Mouse (Mus musculus): ENCODE results near the gene Twf2. TPM values are rescaled to one million over a fixed set of nuclear protein-coding genes. Genes with fewer than 3 reads are reported as not detected.

Gene Twf2
- polyA plus RNA-seq, 1 experiment = 54.7 TPM

DNA sequence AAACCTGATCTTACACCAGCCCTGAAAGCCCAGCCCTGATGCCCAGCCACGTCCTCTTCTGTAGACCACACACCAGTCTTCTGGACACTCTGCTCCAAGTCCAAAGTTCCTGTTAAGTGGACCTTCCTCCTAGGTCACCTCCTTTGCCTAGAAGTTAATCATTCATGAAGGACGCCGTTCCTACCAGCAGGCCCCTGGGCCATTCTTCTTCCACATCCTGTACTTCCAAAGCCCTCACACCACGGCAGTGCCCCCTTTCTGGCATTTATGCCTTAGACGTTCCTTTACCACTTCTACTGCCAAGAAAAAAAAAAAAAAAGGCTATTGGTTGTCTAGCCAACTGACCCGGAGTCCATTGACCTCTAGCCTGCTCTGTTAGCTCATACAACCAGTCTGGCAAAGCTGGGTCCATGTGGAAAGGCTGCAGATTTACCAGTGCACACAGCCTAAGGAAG, 44.8 kb upstream of the Twf2 start, which contains the start of gene Glyctk:
Glyctk (minus strand) TSS at position 102 of the 455 bp plus-strand sequence.
- no peak within 1 kb of the TSS for H3ac ChIP-seq (ENCODE audit: control insufficient read depth, insufficient read length, low read depth)
- peaks cover 8% of the 10 kb centered on the region for H3K27me3 ChIP-seq (ENCODE audit: control insufficient read depth, insufficient read depth, insufficient read length)
- no peaks in the 10 kb centered on the region for H3K79me3 ChIP-seq (ENCODE audit: low read depth)
- H3K36me3 ChIP-seq (ENCODE audit: control insufficient read depth, insufficient read depth) = no peaks in the 10 kb centered on the region
- no peak within 1 kb of the TSS for H3K4me3 ChIP-seq (ENCODE audit: insufficient read depth, poor library complexity, severe bottlenecking)
- H3K79me2 ChIP-seq (ENCODE audit: control insufficient read depth, insufficient read depth) = no peaks in the 10 kb centered on the region
- TF ChIP-seq MYOD1 (IDR thresholded peaks at IDR 0.05; ENCODE audit: control insufficient read depth, insufficient read length, low read depth) (no peak), FOSL1 (IDR thresholded peaks at IDR 0.05; ENCODE audit: insufficient read depth, low read length, poor library complexity, severe bottlenecking) (no peak), CEBPB (IDR thresholded peaks at IDR 0.05; ENCODE audit: low read depth) (no peak), CTCF (IDR thresholded peaks at IDR 0.05; ENCODE audit: control insufficient read depth, insufficient read depth, insufficient read length) (no peak), USF1 (IDR thresholded peaks at IDR 0.05; ENCODE audit: low read depth) (no peak), MAX (IDR thresholded peaks at IDR 0.05) (no peak), MYOG (IDR thresholded peaks at IDR 0.05; ENCODE audit: control insufficient read depth, extremely low read depth, insufficient read length) (no peak)

DNA sequence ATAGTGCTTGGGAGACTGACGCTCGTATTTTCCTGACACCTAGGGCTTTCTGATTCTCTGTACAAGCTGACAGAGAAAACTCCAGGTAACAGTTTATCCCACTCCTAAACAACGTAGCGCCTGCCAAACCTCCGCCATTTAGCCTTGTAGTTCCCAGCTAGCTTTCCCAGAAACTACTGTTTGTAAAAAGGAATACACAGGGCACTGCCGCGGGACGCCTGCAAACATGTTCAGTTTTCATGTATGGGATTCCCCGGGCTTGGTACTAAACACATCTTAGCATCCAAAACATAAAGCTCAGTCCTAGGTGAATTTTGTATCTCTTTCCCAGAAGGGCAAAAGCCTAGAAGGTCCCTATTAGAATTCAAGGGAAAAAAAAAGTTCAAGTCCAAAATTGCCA, 43.7 kb upstream of the Twf2 start:
- Histone ChIP-seq H3ac (ENCODE audit: control insufficient read depth, insufficient read length, low read depth) (no peak overlapping the region), H3K27me3 (ENCODE audit: control insufficient read depth, insufficient read depth, insufficient read length) (no peaks in the 10 kb centered on the region), H3K79me3 (ENCODE audit: low read depth) (no peaks in the 10 kb centered on the region), H3K36me3 (ENCODE audit: control insufficient read depth, insufficient read depth) (no peaks in the 10 kb centered on the region), H3K79me2 (ENCODE audit: control insufficient read depth, insufficient read depth) (no peaks in the 10 kb centered on the region), H3K4me3 (ENCODE audit: insufficient read depth, poor library complexity, severe bottlenecking) (no peak overlapping the region)
- no peak for TF ChIP-seq MYOD1 (IDR thresholded peaks at IDR 0.05; ENCODE audit: control insufficient read depth, insufficient read length, low read depth)

DNA sequence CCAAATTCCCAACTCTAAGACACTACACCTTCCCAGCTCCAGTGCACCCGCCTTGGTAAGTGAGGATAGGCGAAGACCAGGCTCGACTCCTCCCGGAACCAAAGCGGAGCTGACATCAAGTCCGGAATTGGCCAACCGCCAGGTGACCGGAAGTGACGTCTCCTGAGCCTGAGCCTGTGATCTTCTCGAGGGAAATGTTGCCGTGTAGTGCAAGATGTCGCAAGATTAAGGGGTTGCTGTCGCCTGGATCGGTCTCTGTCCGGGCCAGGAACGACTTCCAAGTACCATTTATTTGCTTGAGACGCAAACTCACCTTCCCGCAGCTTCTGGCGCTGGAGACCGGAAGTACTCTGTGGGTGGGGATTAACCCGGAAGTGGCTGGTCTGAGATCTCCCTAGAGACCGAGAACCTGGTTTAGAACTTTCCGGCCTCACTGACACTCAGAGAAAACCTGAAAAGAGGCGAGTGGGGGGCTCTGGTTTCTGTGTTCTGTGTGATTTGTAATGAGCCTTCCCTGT, 43.1 kb upstream of the Twf2 start:
- H3K79me2 ChIP-seq (ENCODE audit: control insufficient read depth, insufficient read depth) = no peaks in the 10 kb centered on the region
- no peaks in the 10 kb centered on the region for H3K27me3 ChIP-seq (ENCODE audit: control insufficient read depth, insufficient read depth, insufficient read length)
- peak overlapping the region; percentile 49 for H3K4me3 ChIP-seq (ENCODE audit: insufficient read depth, poor library complexity, severe bottlenecking)
- H3K36me3 ChIP-seq (ENCODE audit: control insufficient read depth, insufficient read depth) = no peaks in the 10 kb centered on the region
- no peaks in the 10 kb centered on the region for H3K79me3 ChIP-seq (ENCODE audit: low read depth)
- H3ac ChIP-seq (ENCODE audit: control insufficient read depth, insufficient read length, low read depth) = peak overlapping the region; percentile 70
- no peak for TF ChIP-seq MYOD1 (IDR thresholded peaks at IDR 0.05; ENCODE audit: control insufficient read depth, insufficient read length, low read depth)
- TF ChIP-seq USF1 (IDR thresholded peaks at IDR 0.05; ENCODE audit: low read depth) = peak; percentile 9
- no peak for TF ChIP-seq CEBPB (IDR thresholded peaks at IDR 0.05; ENCODE audit: low read depth)
- TF ChIP-seq MAX (IDR thresholded peaks at IDR 0.05) = no peak
- TF ChIP-seq FOSL1 (IDR thresholded peaks at IDR 0.05; ENCODE audit: insufficient read depth, low read length, poor library complexity, severe bottlenecking) = no peak
- no peak for TF ChIP-seq CTCF (IDR thresholded peaks at IDR 0.05; ENCODE audit: control insufficient read depth, insufficient read depth, insufficient read length)
- no peak for TF ChIP-seq MYOG (IDR thresholded peaks at IDR 0.05; ENCODE audit: control insufficient read depth, extremely low read depth, insufficient read length)

DNA sequence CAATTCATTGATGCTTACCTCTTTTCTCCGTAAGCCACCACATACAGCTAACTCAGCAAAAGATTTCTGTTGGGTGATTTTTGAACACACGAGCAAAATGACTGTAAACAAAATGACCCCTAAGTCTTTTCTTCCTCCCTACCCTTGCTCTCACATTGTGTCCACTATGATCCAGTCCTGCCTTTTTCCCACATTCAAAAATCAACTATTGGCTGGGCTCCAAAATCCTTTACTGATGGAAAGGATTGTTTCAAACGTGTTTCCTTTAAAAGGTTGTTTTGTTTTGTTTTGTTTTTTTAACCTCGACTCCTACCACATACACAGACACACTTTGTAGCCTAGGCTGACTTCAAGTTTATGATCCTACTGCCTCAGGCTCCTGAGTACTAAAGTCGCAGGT, 42.5 kb upstream of the Twf2 start:
- Histone ChIP-seq H3K36me3 (ENCODE audit: control insufficient read depth, insufficient read depth) (no peaks in the 10 kb centered on the region), H3K4me3 (ENCODE audit: insufficient read depth, poor library complexity, severe bottlenecking) (peak overlapping the region; percentile 49), H3K79me3 (ENCODE audit: low read depth) (no peaks in the 10 kb centered on the region), H3K27me3 (ENCODE audit: control insufficient read depth, insufficient read depth, insufficient read length) (no peaks in the 10 kb centered on the region), H3ac (ENCODE audit: control insufficient read depth, insufficient read length, low read depth) (no peak overlapping the region), H3K79me2 (ENCODE audit: control insufficient read depth, insufficient read depth) (no peaks in the 10 kb centered on the region)
- no peak for TF ChIP-seq FOSL1 (IDR thresholded peaks at IDR 0.05; ENCODE audit: insufficient read depth, low read length, poor library complexity, severe bottlenecking)
- TF ChIP-seq CEBPB (IDR thresholded peaks at IDR 0.05; ENCODE audit: low read depth) = no peak
- TF ChIP-seq MYOG (IDR thresholded peaks at IDR 0.05; ENCODE audit: control insufficient read depth, extremely low read depth, insufficient read length) = no peak
- no peak for TF ChIP-seq MYOD1 (IDR thresholded peaks at IDR 0.05; ENCODE audit: control insufficient read depth, insufficient read length, low read depth)
- TF ChIP-seq USF1 (IDR thresholded peaks at IDR 0.05; ENCODE audit: low read depth) = no peak
- no peak for TF ChIP-seq MAX (IDR thresholded peaks at IDR 0.05)
- no peak for TF ChIP-seq CTCF (IDR thresholded peaks at IDR 0.05; ENCODE audit: control insufficient read depth, insufficient read depth, insufficient read length)

DNA sequence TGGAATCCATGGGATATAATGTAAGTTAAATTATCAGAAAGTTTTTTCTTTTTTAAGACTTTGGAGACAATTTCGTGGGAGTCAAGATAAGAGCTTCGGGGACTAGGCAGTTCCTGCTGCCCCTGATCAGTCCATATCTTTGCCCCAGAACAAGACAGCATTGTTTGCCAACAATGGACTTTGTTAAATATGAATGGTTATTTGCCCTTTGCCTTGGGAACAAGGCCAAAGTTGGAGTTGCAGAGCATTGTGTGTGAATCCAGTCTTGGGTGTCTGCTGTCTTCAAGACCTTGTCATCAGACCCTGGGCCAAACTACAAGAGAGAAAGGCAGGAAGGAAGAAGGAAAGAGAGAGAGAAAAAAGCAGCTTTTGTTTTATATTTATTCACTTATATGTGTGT, 36.2 kb upstream of the Twf2 start:
- TF ChIP-seq MAX (IDR thresholded peaks at IDR 0.05) (no peak), CTCF (IDR thresholded peaks at IDR 0.05; ENCODE audit: control insufficient read depth, insufficient read depth, insufficient read length) (no peak), FOSL1 (IDR thresholded peaks at IDR 0.05; ENCODE audit: insufficient read depth, low read length, poor library complexity, severe bottlenecking) (no peak), MYOG (IDR thresholded peaks at IDR 0.05; ENCODE audit: control insufficient read depth, extremely low read depth, insufficient read length) (no peak), MYOD1 (IDR thresholded peaks at IDR 0.05; ENCODE audit: control insufficient read depth, insufficient read length, low read depth) (no peak), USF1 (IDR thresholded peaks at IDR 0.05; ENCODE audit: low read depth) (no peak), CEBPB (IDR thresholded peaks at IDR 0.05; ENCODE audit: low read depth) (no peak)
- Histone ChIP-seq H3ac (ENCODE audit: control insufficient read depth, insufficient read length, low read depth) (no peak overlapping the region), H3K79me3 (ENCODE audit: low read depth) (peaks cover 7% of the 10 kb centered on the region), H3K36me3 (ENCODE audit: control insufficient read depth, insufficient read depth) (no peaks in the 10 kb centered on the region), H3K27me3 (ENCODE audit: control insufficient read depth, insufficient read depth, insufficient read length) (no peaks in the 10 kb centered on the region), H3K4me3 (ENCODE audit: insufficient read depth, poor library complexity, severe bottlenecking) (no peak overlapping the region), H3K79me2 (ENCODE audit: control insufficient read depth, insufficient read depth) (peaks cover 11% of the 10 kb centered on the region)

DNA sequence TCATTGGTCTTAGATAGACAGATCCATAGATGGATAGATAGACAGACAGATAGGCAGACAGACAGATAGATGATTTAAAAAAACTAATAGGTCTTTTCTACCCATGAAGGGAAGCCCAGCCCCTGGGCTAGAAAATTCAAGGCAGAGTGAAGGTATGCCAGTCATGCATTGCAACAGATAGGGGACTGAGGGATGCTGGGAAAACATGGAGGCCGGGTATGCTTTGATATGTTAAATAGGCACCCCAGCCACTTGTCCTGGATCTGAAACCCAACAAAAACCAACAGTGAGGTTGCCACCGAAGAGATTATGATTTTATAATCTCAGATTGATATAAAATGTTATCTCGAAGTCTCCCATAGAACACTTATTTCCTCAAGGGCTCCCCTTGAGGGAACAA, 35.7 kb upstream of the Twf2 start:
- TF ChIP-seq MYOD1 (IDR thresholded peaks at IDR 0.05; ENCODE audit: control insufficient read depth, insufficient read length, low read depth) (no peak), CEBPB (IDR thresholded peaks at IDR 0.05; ENCODE audit: low read depth) (no peak), CTCF (IDR thresholded peaks at IDR 0.05; ENCODE audit: control insufficient read depth, insufficient read depth, insufficient read length) (no peak), USF1 (IDR thresholded peaks at IDR 0.05; ENCODE audit: low read depth) (no peak)
- no peaks in the 10 kb centered on the region for H3K36me3 ChIP-seq (ENCODE audit: control insufficient read depth, insufficient read depth)
- no peaks in the 10 kb centered on the region for H3K27me3 ChIP-seq (ENCODE audit: control insufficient read depth, insufficient read depth, insufficient read length)
- no peak overlapping the region for H3K4me3 ChIP-seq (ENCODE audit: insufficient read depth, poor library complexity, severe bottlenecking)
- no peak overlapping the region for H3ac ChIP-seq (ENCODE audit: control insufficient read depth, insufficient read length, low read depth)
- H3K79me2 ChIP-seq (ENCODE audit: control insufficient read depth, insufficient read depth) = peaks cover 16% of the 10 kb centered on the region
- H3K79me3 ChIP-seq (ENCODE audit: low read depth) = peaks cover 12% of the 10 kb centered on the region

Data from C2C12 (cell line).